Mouse (Mus musculus): ENCODE measurements around the gene Prepl.

GRCm38 (mm10) chr17:85087591-85087990 is 2.5 kb downstream of the Prepl start:
- TF ChIP-seq CTCF (IDR thresholded peaks at IDR 0.05; ENCODE audit: control insufficient read depth, insufficient read depth, insufficient read length) = no peak
- no peak for TF ChIP-seq MAX (IDR thresholded peaks at IDR 0.05)
- no peak for TF ChIP-seq USF1 (IDR thresholded peaks at IDR 0.05; ENCODE audit: low read depth)
- TF ChIP-seq MYOD1 (IDR thresholded peaks at IDR 0.05; ENCODE audit: control insufficient read depth, insufficient read length, low read depth) = no peak

Data from C2C12 (cell line).